Mouse (Mus musculus): ENCODE results near the gene Clec12b. TPM values are rescaled to one million over a fixed set of nuclear protein-coding genes. Genes with fewer than 3 reads are reported as not detected.
"Not testable (repeated sequence)": the region's sequence is repeated elsewhere in the genome, so short reads cannot be mapped to it uniquely, and the experiment has no call there.

The Clec12b gene
- total RNA-seq, 2 experiments from 2014 or later = not detected

DNA sequence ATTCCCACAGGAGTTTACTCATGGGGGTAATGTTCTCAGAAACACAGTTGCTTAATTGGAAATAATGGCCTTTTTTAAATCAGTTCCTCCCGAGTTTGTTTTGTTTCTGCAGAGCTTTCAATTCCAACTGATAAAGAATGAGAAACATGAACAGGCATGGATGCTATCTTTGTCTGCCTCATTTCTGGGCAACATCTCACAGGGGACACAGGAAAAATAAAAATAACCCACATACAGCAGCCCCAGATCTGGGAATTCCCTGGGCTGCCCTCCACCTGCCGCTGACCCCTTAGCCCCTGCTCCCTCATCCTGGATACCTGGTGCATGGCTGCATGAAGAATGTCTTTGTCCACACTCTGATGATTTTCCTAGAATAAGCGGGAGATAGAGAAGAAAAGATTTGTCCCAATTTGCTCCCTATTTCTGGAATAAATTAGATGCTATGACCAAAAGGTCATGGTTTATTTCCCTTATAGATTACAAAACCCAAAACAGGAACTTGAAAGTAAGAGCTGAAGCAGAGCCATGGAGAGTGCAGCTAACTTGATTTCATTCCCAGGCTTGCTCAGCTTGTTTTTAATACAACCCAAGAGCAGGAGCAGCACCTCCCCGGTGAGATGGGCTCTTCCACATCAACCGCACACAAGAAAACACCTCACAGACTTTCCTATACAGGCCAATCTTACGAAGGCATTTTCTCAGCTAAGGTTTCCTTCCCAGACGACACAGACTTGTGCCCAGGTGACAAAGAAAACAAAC is 16.1 kb downstream of the Clec12b start:
- no peak for DNase-seq

DNA sequence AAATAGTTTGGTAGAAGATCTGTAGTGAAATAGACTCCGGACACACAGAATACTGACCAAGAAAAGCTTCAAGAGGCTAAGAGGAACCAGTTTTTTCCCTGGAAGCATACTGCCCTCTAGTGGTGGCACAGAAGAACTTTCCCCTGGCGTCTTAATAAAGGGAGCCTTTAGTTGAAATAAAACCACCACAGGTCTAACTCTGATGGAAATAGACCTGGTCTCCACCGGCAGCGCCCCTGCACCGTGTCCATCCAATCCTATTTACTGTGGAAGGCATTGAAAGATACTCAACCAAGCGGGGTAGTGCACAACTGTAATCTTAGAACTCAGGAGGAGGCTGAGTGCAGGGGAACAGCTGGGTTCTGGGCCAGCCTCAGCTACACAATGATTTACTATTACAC is 19.7 kb downstream of the Clec12b start:
- peak; percentile 58 for DNase-seq

DNA sequence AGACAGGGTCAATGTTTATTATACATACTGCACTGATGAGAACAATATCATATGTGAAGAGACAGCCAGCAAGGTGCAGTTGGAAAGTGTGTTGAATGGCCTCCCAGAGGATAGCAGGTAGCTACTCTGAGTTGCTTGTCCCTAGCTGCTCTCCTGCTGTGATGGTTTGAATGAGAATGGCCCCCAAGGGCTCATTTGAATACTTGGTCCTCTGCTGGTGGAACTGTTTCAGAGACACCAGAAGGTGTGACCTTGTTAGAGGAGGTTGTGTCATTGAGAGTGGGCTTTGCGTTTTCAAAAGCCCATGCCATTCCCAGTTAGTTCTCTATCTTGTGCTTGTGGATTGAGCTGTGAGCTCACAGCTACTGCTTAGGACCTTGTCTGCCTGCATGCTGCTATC is 21.7 kb downstream of the Clec12b start:
- no peak for DNase-seq

DNA sequence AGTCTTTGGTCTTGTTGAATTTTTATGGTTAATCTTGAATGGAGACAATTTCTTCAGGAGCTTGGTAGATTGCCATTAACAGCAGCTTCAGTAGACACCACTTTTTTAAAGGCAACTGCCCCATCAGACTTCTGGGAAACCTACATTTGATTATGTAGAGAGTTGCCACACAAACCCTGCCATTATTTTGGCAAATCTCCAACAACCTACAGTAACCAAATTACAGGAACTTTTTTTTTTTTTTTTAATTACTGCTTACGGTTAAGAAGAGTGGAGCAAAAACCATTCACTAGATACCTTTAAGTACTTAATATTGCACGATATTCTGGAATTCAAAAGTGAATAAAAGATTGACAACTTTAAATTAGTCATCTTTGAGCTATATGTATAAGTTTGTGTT is 26.2 kb downstream of the Clec12b start:
- DNase-seq = no peak

- DNase-seq = no peak
These were observed 29.2 kb downstream of the Clec12b start for GRCm38 (mm10) chr6:129356430-129356829.

- DNase-seq = no peak
These were observed 29.9 kb downstream of the Clec12b start for GRCm38 (mm10) chr6:129355774-129356173.

DNA sequence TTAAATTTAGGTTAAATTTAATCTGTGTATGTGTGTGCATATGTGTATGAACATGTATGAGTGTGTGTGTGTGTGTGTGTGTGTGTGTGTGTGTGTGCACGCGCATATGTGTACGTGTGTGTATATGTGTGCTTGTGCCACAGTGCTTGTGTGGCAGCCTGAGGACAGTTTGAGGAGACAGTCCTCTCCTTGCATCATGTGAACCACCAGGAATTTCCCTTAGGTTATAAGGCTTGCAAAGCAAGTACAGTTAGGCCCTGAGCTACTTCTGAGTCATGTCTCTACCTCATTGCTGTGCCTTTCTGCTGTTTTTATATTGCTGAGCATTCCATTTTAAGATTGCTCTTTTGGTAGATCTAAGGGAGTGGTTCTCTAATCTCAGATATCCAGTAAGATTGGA is 34.6 kb downstream of the Clec12b start:
- no peak for DNase-seq

DNA sequence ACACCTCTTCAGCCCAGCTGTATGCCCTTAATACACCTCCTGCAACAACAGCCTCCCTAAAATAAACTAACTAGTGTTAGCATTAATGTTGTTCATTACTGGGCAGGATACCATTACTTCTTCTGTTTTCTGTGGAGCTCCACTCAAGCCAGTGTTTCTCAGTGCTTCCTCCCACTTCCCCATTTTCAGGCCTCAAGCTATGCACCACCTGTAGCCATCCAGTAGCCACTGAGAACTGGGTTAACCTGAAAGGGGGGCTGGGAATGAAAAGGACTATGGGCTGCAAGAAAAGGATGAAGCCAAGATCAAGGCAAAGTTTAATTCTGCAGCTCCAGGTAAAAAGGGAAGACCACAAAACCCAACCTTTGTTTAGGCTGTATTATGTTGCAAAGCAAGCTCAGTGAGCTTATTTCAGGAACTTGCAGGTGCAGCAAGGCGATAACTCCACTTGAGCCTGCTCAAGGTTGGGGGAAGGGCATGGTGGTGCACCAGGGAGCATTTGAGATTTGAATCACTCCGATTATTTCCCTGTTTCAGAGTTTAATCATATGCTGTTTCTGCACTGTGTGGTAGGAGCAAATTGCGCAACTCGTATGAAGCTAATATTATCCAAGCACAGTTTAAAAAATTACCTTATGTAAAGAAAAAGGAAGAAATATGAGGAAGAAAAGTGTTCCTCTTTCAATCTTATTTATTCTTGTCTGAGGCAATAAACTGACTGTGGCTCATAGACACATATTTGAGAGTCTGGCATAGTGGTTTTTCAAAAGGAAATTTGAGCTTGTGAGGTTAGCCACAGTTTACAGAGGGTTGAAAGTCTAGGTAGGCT is 35.9 kb downstream of the Clec12b start:
- DNase-seq = no peak

DNA sequence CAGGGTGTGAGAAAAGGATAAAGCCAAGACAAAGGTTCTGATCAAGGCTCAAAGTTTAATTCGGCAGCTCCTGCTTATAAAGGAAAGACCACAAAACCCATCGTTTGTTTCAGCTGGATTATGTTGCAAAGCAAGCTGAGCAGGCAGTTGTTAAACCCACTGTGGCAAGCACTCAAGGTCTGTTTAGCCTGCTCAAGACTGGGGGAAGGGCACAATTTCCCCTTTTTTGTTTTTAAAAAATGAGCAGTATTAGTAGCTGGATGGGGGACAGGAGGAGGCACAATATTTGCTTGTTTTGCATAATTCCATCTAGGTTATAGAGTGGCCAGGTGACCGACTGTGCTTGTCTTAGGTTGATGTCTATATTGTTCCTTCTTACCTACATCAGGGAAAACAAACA is 41.3 kb downstream of the Clec12b start:
- no peak for DNase-seq

- not testable (repeated sequence) for DNase-seq
These were observed 43.3 kb downstream of the Clec12b start, which contains the start of gene Clec12a for GRCm38 (mm10) chr6:129342391-129342790. Clec12a (plus strand) TSS chr6:129342691.

DNA sequence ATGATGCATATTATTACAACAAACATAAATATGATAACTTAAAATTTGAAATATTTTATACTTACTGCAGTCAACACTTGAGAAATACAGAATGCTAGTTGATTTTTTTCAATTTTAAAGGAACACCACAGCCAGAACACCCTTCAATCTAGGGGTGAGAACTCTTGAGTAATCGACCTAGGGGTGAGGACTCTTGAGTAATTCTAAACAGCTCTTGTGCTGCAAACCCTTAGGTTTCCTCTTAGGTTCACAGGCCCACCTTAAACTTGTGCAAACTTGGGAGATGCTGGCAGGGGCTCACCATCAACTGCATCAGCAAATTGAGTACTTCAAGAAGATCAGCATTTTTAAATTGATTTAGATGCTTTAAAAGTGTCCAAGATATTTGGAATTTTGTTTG is 47.9 kb downstream of the Clec12b start:
- no peak for DNase-seq

DNA sequence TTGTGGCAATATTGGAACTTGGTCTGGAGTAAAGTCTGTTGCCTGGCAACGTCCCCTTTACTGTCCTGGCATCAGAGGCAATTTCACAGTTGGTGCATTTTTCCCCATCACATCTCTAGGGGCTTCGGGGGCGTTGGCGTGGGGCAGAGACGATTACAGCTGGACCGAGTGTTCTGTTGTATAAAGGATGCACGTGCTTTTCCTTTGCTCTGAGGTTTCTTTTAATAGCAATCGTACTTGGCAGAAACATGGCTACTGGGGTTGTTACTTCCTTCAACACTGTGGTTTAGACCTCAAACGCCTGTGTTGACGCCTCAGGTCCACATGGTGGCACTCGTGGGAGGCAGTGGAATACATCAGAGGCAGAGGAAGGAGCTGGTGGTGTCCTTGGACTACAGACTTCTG is 52.0 kb downstream of the Clec12b start:
- peak; percentile 59 for DNase-seq

- no peak for DNase-seq
These were observed 54.1 kb downstream of the Clec12b start, which contains the start of gene 4922502D21Rik for GRCm38 (mm10) chr6:129331610-129332009. 4922502D21Rik (minus strand) TSS chr6:129331796.

- no peak for DNase-seq
These were observed 59.0 kb downstream of the Clec12b start for GRCm38 (mm10) chr6:129326568-129327150.

GRCm38 (mm10) chr6:129326016-129326415 is 59.7 kb downstream of the Clec12b start:
- DNase-seq = no peak

Other genes starting within 250 kb of the Clec12b start
- 10 to 100 TPM; 78.5 to 78.6 TPM for gene Clec2d, start 205.3 kb downstream of the Clec12b start, total RNA-seq (2021)
- gene Cd69, start 110.4 kb downstream of the Clec12b start, total RNA-seq (2021) = 1 to 10 TPM; 1.1 to 1.4 TPM
- not detected for gene 4922502D21Rik, start 54.1 kb downstream of the Clec12b start, total RNA-seq (2021)
- gene Clec12a, start 43.2 kb downstream of the Clec12b start, total RNA-seq (2021) = 1 to 10 TPM; 1.4 to 1.5 TPM
- gene Clec1b, start 11.4 kb upstream of the Clec12b start, total RNA-seq (2021) = 1 to 10 TPM; 1.9 to 3.7 TPM
- under 1 TPM; 0.51 to 0.94 TPM for gene Clec9a, start 23.0 kb upstream of the Clec12b start, total RNA-seq (2021)
- 10 to 100 TPM in 1 of 2 experiments, 1 to 10 TPM in 1; 7.2 to 11.4 TPM for gene Clec1a, start 66.1 kb upstream of the Clec12b start, total RNA-seq (2021)
- gene Olr1, start 121.3 kb upstream of the Clec12b start, total RNA-seq (2021) = under 1 TPM in 1 of 2 experiments, not detected in 1; 0.09 TPM
- not detected for gene Tmem52b, start 126.7 kb upstream of the Clec12b start, total RNA-seq (2021)
- gene Gabarapl1, start 147.3 kb upstream of the Clec12b start, total RNA-seq (2021) = 100 to 1,000 TPM; 141 to 191 TPM
- gene Klre1, start 192.0 kb upstream of the Clec12b start, total RNA-seq (2021) = not detected
- gene Klrd1, start 205.9 kb upstream of the Clec12b start, total RNA-seq (2021) = 1 to 10 TPM; 1.2 to 1.7 TPM
- under 1 TPM; 0.21 to 0.30 TPM for gene Klrk1, start 238.0 kb upstream of the Clec12b start, total RNA-seq (2021)

Measured in adrenal gland, postnatal 10 days (tissue).